Mouse (Mus musculus): Measurements from ENCODE around the gene Trpm5.

The Trpm5 gene

GRCm38 (mm10) chr7:143037306-143037705, 57.1 kb downstream of the Trpm5 start:
- DNase-seq = no peak

DNA sequence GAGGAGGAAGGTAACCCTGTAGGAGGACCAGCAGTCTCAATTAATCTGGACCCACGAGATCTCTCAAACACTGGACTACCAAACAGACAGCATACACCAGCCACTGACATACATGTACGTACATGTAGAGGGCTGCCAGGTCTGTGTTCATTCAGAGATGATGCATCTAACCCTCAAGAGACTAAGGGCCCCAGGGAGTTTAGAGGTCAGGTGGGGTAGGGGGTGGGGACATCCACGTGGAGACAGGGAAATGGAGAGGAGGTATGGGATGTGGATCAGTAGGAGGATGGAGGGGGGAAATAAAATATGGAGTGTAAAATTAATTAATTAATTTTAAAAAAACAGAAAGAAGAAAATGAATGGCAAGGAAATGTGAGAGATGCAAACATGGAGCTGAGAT, 57.7 kb downstream of the Trpm5 start:
- DNase-seq = no peak

DNA sequence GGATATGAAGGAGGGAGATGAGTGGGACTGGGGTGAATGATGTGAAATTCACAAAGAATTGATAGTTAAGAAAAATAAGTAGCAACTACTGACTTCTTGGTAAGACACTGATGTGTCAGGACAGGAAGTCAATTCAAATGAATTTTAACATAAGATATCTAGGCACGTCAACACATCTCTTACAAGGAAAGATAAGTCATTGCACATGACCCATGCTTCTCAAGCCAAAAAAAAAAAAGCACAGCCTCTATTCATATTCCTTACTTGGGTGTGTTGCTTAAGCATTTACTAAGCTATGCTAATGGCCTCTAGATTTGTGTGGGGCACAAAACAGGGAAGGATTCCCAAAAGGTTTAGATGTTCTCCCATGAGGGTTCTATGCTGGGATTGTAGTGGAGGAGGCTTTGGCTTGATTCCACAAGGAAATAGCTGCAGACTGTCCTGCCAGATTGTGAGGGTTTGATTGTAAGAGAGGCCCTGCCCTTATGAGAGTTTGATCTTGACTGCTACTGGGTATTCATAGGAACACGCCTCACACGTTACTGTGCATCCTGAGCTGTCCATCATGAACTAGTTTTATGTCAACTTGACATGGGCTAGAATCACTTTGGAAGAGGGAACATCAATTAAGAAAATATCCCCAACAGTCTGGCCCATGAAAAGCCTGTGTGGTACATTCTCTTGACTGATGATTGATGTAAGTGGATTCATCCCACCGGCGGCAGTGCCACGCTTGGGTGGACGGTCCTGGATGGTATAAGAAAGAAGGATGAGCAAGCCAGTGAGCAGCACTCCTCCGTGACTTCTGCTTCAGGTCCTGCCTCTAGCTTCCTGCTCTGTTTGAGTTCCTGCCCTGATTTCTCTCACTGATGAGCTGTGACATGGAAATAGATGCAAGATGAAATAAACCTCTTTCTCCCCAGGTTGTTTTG, 59.7 kb downstream of the Trpm5 start:
- no peak for DNase-seq

DNA sequence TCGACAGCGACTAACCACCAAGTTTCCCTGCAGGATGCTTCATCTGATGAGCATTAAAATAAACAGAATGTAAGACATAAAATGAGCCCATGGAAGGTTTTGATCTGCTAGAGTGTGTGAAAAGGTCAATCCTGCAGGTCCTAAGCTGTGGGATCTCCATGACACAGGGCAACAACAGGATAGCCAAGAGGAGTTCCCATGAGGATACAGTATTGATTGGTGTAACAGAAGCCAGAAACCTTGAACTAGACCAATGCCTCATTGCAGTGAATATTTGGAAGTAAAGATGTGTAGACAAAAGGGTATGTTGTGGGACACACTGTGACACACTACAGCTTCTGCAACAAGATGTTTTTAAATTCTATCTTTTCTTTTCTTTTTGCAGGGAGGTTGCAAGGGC, 60.3 kb downstream of the Trpm5 start:
- no peak for DNase-seq

GRCm38 (mm10) chr7:143033581-143033980, 60.9 kb downstream of the Trpm5 start:
- no peak for DNase-seq

DNA sequence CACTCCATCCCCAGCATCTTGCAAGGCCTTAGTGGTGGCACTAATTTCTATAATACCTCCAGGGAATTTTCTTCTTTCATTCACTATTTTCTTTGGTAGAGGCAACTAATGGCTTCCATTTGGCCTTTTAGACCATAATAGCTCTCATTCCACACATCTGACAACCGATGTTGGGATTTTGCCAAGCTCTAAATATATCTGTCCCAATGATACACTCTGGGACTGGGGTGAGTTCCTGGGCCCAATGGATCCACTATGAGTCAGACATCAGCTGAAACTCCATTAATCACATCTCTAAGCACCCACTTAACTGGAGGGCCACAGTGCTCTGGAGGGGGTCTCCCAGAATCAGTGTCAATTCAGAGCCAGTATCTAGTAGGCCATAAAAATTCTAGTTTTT, 62.6 kb downstream of the Trpm5 start:
- DNase-seq = no peak

- DNase-seq = no peak
Observed at GRCm38 (mm10) chr7:143027196-143027595, 67.2 kb downstream of the Trpm5 start.

DNA sequence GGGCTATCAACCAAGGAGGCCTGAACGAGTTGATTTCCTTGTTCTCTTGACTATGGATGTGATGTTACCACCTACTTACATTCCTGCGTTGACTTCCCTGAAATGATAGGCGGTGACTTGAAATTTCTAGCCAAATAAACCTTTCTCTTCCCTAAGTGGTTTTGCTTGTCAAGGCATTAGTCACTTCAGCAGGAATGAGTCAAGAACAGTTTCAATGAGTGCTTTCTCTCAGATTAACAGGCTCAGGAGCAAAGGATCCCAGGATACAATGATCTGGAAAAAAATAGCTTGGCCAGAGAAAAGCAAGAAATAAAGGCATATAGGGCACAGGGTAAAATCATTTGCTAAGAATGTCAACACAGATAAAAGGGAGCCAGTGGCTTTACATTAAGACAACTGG, 68.9 kb downstream of the Trpm5 start:
- DNase-seq = no peak

GRCm38 (mm10) chr7:143024293-143024692, 70.1 kb downstream of the Trpm5 start:
- DNase-seq = no peak

GRCm38 (mm10) chr7:143023499-143023898, 70.9 kb downstream of the Trpm5 start:
- no peak for DNase-seq

GRCm38 (mm10) chr7:143021356-143022164, 72.9 kb downstream of the Trpm5 start:
- no peak for DNase-seq

- DNase-seq = no peak
Observed at GRCm38 (mm10) chr7:143020764-143021163, 73.7 kb downstream of the Trpm5 start.

DNA sequence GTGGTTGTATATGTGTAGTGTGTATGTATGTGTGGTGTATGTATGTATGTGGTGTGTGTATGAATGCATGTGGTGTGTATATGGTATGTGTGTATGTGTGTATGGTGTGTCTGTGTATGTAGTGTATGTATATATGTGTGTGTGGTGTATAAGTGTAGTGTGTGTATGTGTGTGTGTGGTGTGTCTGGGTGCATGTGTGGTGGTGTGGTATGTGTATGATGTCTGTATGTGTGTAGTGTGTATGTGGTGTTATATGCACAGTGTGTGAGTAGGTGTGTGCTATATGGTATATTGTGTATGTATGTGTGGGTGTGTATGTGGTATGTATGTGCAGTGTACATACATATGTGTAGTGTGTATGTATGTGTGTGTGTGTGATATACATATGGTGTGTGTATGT, 74.4 kb downstream of the Trpm5 start:
- no peak for DNase-seq

Measured in thymus, adult 18-20 months (tissue).